Mouse (Mus musculus) ES-E14 (cell line): ENCODE measurements around the gene Cd9.

Experiments used
- CHD2 ChIP-seq: IDR thresholded peaks from 2 replicates; pipeline ENCODE4 v1.6.1; 2014; ENCODE audit warnings: mild to moderate bottlenecking, low read depth, low read length, inconsistent platforms
- HCFC1 ChIP-seq: IDR thresholded peaks from 2 replicates; pipeline ENCODE4 v1.6.1; 2012; ENCODE audit warnings: low read length, inconsistent platforms, borderline replicate concordance; ENCODE audit not compliant: insufficient read depth
- MAFK ChIP-seq: IDR thresholded peaks from 2 replicates; pipeline ENCODE4 v1.6.1; 2014; ENCODE audit warnings: mild to moderate bottlenecking, low read depth, low read length, inconsistent platforms; ENCODE audit not compliant: insufficient read depth
- ZC3H11A ChIP-seq: IDR thresholded peaks from 2 replicates; pipeline ENCODE4 v1.6.1; 2012; ENCODE audit warnings: low read depth, mild to moderate bottlenecking, inconsistent platforms, low read length, borderline replicate concordance
- ZNF384 ChIP-seq: IDR thresholded peaks from 2 replicates; pipeline ENCODE4 v1.6.1; 2012; ENCODE audit warnings: low read depth, low read length, inconsistent platforms

DNA sequence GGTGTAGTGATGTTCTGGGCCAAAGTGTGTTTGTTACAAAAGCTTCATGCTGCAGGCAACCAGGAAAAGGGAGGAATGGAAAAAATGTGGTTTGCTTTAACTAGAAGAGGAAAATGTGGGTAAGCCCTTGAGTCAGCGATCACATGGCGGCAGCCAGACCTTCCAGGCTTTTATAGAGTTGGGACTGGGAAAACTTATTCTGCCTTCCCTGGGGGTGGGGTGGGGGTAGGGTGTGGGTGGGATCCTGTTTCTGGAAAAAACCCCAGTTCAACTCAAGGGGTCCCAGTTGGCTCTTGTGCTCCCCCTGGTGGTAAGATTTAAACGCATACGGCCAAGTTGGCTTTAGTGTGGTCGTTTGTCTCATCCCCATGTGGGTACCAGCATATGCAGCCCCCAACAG lies 3.5 kb upstream of the Cd9 start:
- TF ChIP-seq ZNF384: no peak
- peak; percentile 51; the same call in 1 of the 2 replicates for TF ChIP-seq ZC3H11A
- TF ChIP-seq MAFK: no peak
- TF ChIP-seq HCFC1: no peak
- TF ChIP-seq CHD2: no peak
